Mouse (Mus musculus) activated CD4-positive, CD25-positive, alpha-beta regulatory T cell, adult 4 months (primary cell): ENCODE data around the gene Snx3. TPM values are rescaled to one million over a fixed set of nuclear protein-coding genes. Genes with fewer than 3 reads are reported as not detected.

Source experiments
- ATAC-seq: one replicate; pipeline ENCODE4 v1.8.0; 2017
- polyA plus RNA-seq, 2 experiments: library from polyadenylated mRNA; unstranded; fragments of 100-300 nt; shearing (Covaris generic); gene quantifications; one replicate each; pipeline ENCODE4 v1.2.1; 2017

Gene Snx3
- polyA plus RNA-seq, 2 experiments from 2014 or later: 215 to 235 TPM

DNA sequence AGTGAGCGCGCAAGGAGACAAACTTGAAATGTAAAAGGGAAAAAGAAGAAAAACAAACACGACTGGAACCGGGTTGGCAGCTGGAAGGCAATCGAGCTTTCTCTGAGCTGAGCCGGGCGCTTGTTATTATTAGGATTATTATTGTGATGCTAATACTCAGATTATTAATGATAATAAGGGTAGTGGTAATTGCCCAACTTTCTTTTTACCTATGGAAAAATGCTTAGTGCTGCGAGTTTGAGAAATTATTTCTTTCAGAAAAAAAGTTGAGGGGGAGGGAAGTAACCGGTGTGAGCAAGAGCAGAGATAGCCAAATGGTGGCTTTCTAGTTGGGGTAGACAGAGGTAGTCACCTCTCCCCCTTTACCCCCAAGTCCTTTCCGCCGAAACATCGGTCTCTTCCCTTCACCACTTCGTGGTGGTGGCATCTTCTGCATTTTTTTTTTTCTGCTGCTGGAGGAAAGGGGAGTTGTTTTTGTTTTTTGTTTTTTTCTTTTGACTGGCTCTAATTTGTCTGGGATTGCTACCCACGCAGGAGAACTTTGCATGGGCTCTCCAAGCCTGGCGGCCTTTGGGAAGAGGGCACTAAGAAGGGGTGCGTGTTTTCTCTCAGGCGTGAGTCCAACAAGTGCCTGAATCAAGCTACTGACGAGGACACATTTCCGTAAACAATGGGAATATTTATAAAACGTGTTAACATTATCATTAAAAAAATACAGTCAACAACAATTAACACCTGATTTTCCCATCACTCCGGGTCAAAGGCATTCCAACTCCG is 77.1 kb downstream of the Snx3 start:
- ATAC-seq: no peak

DNA sequence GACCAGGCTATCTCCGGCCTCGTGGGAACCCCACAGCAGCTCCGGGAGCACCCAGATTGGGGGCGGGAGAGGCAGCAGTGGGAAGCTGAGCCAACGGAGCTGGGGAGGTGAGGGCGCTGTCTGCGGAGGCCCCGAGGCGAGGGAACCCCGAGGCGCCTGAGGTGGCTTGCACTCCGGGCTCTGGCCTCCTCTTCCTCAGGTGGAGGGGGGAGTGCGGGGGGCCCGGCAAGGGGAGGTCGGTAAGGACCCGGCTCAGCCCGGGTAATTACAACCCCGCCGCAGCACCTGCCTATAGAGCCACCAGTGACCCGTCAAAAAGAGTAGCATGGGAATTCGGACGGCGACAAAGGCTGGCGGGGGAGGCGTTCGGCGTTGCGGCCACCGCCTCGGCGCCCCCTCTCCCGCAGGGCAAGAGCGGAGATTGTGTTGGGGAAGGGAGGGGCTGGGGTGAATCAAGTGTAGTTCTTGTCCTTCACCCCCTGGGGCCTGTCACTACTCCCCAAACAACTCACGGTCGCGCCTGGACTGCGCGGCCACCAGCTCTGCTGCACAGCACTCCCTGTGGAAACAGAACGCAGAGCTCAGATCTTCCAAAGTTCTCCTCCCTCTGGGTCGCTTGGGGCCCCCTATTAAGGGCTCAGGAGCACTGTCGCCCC is 77.8 kb downstream of the Snx3 start:
- no peak for ATAC-seq

DNA sequence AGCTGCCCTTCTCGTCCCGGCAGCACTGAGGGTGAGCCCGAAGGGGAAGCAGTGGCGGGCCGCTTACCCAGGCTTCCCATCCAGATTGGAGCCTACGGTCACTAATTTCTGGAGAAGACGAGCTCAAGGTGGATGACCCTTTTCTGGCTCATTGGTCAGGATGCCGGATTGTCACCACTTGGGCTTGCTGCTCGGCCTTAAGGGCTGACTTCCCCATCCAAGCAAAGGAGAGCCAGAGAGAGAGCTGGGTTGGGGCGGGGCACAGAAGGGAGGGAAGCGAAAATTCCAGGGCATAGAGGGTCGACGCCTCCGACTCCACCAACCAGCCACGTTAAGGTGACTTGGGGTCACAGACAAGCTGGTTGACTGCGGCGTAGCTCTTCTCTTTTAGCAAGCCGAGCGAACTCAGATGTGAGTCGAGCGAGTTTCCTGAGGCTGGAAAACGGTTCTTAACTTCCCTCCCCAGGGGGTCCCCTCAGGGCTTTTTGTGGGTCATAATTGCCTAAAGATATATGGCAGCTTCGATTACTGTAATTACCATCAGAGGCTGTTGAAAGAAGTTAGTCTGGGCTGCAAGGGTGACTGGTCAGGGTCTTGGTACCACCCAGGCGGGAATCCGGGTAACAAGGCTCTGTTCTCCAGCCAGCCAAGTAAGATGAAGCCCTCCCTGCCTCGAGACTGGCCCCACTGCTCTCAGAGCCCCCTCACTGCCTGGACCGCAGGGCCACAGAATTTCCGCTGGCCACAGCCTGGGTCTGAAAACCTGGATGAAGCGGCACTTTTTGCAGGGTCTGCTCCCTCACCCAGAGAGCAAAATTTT is 78.5 kb downstream of the Snx3 start:
- ATAC-seq: no peak

DNA sequence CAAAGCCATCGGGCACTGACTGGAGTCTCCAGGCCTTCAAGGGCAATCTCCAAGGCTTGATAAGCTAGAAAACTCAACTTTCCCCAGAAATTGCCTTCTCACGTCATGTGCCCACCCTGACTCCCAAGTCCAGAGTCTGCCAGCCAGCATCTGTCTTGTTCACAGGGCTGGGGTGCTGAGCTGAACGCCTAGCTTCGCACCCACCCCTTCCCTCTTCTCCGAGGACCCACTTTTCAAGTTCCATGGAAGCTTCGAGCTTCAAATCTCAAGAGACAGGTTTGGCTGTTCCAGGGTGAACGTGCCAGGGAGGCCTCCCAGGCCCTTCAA is 79.1 kb downstream of the Snx3 start:
- ATAC-seq: no peak

DNA sequence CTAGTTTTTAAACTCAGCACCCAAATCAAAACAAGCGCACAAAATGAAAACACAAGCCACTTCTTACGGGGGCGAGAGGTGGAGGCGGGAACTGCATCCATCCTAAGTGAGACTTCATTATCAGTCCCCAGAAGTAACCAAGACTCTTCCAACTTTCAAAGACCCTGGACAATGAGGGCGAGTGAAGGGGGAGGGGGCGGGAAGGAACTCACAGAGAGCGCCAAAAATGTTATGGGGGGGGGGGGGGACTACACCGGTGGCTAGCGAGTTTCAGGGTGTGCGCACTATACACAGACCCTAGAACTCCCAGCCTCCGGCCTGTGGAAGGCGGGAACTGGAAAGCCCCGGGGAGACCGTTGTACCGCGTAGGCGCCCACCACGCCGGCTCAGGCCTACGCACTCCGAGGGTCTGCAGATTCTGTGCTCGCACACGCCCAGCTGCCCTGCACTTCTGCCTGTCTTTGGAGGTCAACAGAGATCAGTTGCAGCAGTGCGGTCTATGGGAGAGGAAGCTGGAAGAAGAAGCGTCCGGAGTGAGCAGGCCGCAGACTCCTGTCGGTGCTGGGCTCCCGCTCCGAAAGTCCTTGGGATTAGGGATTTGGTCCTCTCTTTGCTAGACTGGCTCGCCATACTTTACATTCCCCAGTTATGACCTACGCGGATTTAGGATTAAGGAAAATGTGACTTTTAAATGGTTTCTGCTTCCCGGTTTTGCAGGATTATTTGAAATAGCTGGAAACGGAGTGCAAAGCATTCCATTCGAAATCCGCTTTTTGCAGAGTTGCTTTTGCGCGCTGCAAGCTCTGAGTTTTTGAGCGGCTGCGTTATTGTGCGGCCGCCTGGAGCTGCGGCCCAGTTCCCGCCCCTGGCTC is 80.1 kb downstream of the Snx3 start:
- ATAC-seq: no peak

DNA sequence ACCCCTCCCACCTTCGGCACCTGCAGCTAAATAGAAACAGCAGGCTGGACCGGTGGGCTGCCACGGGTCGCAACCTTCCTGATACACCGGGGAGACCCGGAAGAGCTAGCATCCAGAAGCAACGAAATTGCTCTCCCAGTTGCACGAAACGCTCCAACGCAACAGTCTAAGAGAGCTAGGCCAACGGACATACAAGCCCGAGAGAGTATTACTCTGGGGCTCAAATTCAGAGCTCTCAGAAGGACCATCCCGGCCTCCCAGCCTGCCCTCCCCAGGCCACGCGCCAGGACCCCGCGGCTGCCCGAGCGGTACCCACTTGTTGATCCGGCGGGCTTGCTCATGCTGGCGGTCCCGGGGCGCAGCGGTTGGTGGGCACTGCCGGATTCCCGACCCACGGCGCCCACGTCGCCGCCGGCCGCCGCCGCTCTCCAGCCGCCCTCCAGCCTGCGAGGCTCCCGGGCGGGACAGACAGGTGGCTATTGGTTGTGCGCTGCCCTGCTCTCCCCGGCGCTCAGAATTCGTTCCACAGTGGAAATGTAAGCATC is 80.8 kb downstream of the Snx3 start:
- no peak for ATAC-seq

DNA sequence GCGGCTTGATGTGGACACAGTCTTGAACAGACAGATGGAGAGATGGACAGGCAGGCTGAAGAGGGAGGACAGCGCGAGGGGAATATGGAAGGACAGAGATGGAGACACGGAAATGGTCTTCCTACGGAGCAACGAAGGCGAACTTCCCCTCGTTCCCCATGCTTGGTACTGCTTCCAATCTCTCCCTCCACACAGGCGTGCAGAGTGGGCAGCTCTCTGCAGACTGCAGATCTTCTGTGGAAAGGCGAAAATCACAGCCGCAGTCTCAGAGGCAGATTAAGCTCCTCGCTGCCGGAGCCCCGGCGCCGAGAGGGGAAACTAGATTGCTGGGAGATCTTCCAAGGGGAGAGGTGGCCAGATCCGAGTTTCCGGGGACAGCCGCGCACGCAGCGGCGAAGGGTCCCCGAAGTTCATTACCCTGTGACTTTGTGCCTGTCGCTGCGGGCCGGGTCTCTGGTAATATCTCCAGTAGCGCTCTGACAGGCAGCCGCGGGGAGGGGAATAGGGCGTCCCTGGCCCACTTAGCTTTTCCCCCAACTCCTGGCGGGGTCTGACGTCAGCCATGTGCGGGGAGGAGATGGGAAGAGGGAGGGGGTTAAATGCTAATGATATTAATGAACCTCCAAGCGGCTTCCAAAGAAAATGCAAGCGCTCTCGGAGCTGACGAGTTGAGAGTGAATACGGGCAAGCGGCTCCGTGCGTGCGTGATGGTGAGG is 81.5 kb downstream of the Snx3 start, which contains the start of the genes Nr2e1 and Ostm1:
Gene Nr2e1 (minus strand): TSS at position 476 of the 716 bp plus-strand sequence.
Gene Ostm1 (plus strand): TSS at position 666 of the 716 bp plus-strand sequence.
- ATAC-seq: no peak

DNA sequence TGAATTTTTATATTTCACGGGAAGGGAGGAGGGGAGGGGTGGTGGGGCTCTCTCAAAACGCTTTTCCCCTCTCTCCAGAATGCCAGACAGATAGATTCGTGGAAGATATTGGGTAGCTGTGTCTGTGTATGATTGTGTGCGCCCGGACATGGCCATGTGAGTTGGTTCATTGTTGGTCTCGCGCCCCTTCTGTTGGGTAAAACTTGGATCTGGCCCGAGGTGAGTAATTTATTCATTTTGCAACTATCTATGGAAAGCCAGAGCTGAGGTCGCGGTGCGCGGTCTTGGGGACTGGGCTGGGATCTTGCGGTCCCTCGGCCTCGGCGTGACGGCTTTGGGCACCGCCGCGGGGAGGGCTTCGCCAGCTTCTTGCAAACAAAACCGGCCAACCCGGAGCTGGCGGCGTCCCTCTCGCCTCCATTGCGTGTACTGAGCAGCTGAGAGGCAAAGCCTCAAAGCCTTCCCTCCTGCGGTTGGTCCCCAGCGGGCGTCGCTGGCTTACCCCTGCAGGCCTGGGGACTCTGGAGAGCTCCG is 82.1 kb downstream of the Snx3 start:
- ATAC-seq: no peak

DNA sequence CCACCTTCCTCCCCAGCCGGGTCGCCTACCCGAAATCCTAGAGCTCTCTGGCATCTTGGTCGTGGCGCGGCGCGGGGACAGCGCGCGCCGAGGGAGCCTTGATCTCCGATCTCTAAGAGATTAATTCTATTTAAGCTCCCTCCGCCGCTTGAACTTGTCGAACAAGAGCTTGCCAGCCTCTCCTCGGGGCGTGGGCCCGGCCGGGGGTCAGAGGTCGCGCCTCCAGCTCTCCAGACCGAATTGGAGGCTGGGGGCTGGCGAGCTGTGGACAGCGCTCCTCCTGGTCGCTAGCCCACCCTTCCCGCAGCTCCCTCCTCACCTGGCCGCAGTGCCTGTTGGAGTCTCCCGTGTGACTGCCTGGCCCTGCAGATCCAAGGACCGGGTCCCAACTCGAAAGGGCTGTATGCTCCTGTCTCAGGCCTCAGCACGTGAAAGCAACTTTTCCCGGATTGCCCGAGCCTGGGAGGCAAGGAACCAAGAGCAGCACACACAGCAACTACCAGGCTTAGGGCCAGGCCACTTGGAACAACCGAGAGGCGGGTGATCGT is 82.7 kb downstream of the Snx3 start:
- ATAC-seq: no peak

Other genes starting within 250 kb of the Snx3 start
- gene Foxo3, start 225.3 kb upstream of the Snx3 start, polyA plus RNA-seq: 1 to 10 TPM; 8.6 to 9.4 TPM
- gene Afg1l, start 23.5 kb upstream of the Snx3 start, polyA plus RNA-seq: 1 to 10 TPM; 2.9 to 5.2 TPM
- not detected for gene Nr2e1, start 81.6 kb downstream of the Snx3 start, polyA plus RNA-seq
- gene Ostm1, start 81.8 kb downstream of the Snx3 start, polyA plus RNA-seq: 10 to 100 TPM; 35.5 to 46.7 TPM